Mouse (Mus musculus) hindbrain, embryonic 15.5 days (tissue): ENCODE data around the gene Gm266. TPM values are rescaled to one million over a fixed set of nuclear protein-coding genes. Genes with fewer than 3 reads are reported as not detected.

Experiments
- ATAC-seq: fragments of 200-750 bp; cut with Nextera tagmentation; 2 replicates; pipeline ENCODE4 v1.8.0; 2017; ENCODE audit warnings: low read depth, moderate number of reproducible peaks, moderate TSS enrichment; ENCODE audit not compliant: low FRiP score
- H3K27ac ChIP-seq: fragments of 300-500 bp; sonication (generic); replicated peaks from 2 replicates; pipeline ENCODE4 v1.5.1; 2015; ENCODE audit warnings: mild to moderate bottlenecking, inconsistent platforms
- H3K27me3 ChIP-seq: fragments of 300-500 bp; sonication (generic); 2 replicates; pipeline ENCODE4 v1.6.1; 2015; ENCODE audit warnings: control low read depth, inconsistent platforms
- H3K36me3 ChIP-seq: fragments of 300-500 bp; sonication (generic); 2 replicates; pipeline ENCODE4 v1.6.1; 2015; ENCODE audit warnings: control low read depth, inconsistent platforms
- H3K4me1 ChIP-seq: fragments of 300-500 bp; sonication (generic); replicated peaks from 2 replicates; pipeline ENCODE4 v1.6.1; 2015; ENCODE audit warnings: control low read depth, inconsistent platforms
- H3K4me2 ChIP-seq: fragments of 300-500 bp; sonication (generic); 2 replicates; pipeline ENCODE4 v1.6.1; 2015; ENCODE audit warnings: moderate library complexity, mild to moderate bottlenecking, inconsistent platforms
- H3K4me3 ChIP-seq: fragments of 300-500 bp; sonication (generic); 2 replicates; pipeline ENCODE4 v1.5.1; 2015; ENCODE audit warnings: mild to moderate bottlenecking, inconsistent platforms
- H3K9ac ChIP-seq: fragments of 300-500 bp; sonication (generic); 2 replicates; pipeline ENCODE4 v1.6.1; 2015; ENCODE audit warnings: inconsistent platforms
- H3K9me3 ChIP-seq: fragments of 300-500 bp; sonication (generic); 2 replicates; pipeline ENCODE4 v1.6.1; 2016; ENCODE audit warnings: control low read depth, inconsistent platforms
- WGBS: fragments of 180-500 bp; shearing (Covaris S2); methylation state at CpG from one replicate; pipeline ENCODE4 v1.1.7; 2015; 5-methylcytosine and 5-hydroxymethylcytosine counted together
- polyA plus RNA-seq: library from polyadenylated mRNA; unstranded; fragments of >200 nt; fragmentation: Nextera tagmentation; extraction: Ambion mirVana; gene quantifications from 2 replicates; pipeline ENCODE4 v1.2.1, GENCODE M21; 2015

Gene Gm266
- polyA plus RNA-seq, 1 experiment from 2014 or later = 3.4 TPM

DNA sequence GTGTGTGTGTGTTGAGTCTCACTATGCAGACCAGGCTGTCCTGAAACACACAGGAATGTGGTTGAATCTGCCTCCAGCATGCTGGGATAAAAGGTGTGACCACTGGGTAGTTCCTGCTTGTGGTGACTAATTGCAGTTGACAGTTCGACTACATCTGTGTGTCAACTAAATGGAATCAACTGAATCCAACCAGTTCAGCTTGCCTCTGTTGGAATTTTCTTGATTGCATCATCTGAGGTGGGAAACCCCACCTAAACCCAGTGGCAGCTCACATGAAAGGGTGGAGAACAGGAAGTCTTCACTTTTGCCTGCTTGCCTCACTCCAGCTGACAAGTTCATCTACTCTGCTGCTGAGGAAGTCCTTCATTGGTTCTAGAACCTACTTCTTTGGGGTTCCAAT, 14.5 kb downstream of the Gm266 start:
- Histone ChIP-seq H3K27ac (no peak overlapping the region), H3K9me3 (no peaks in the 10 kb centered on the region), H3K4me3 (no peak overlapping the region), H3K4me2 (no peak overlapping the region), H3K9ac (no peak overlapping the region), H3K4me1 (0 out of 2 replicates have a peak, but pooled peaks cover 5% of the 10 kb centered on the region), H3K27me3 (no peaks in the 10 kb centered on the region), H3K36me3 (no peaks in the 10 kb centered on the region)
- 72% methylated on average over 1 of the region's 1 CpGs for WGBS
- ATAC-seq = no peak

DNA sequence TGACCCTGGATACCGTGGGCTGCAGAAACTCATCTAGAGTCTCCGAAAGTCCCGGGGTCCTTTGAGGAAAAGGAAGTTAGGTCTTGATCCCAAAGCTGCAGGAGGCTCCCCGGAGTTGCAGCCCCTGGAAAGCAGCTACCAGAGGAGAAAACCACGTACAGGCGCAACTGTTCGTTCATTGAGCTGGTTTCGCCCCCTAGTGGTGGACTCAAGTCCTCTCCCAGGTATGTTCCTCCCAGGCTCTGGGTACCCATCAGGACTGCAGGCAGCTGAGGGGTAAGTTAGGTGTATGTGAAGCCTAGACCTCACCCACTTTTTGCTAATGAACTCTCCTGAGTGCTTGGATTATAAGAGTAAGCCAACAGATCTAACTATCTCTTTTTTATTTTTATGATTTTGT, 16.1 kb downstream of the Gm266 start:
- no peak for ATAC-seq
- Histone ChIP-seq H3K4me3 (no peak overlapping the region), H3K4me1 (0 out of 2 replicates have a peak, but pooled peaks cover 5% of the 10 kb centered on the region), H3K9ac (no peak overlapping the region), H3K27me3 (no peaks in the 10 kb centered on the region), H3K9me3 (no peaks in the 10 kb centered on the region), H3K4me2 (no peak overlapping the region), H3K36me3 (no peaks in the 10 kb centered on the region), H3K27ac (no peak overlapping the region)
- WGBS = 11% methylated on average over 8 of the region's 8 CpGs

DNA sequence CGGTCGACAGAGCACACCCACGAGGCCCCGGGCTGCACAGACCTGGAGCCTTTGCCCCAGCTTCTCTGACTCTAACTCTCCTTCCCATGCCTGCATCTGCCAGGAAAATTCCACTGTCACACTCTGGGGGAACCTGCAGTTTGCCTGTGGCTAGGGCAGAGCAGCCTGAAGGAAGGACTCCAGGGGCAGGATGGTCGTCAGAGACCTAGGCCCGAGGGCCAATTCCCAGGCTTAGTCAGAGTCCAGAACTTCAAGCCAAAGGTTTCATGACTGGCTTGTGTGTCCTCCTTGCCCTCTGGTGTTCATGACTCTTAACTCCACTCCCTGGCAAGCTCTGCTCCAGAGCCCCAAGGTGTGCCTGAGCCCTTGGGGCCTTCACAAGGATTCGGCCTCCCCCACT, 17.4 kb downstream of the Gm266 start:
- Histone ChIP-seq H3K4me2 (no peak overlapping the region), H3K9me3 (no peaks in the 10 kb centered on the region), H3K27ac (no peak overlapping the region), H3K4me1 (0 out of 2 replicates have a peak, but pooled peaks cover 5% of the 10 kb centered on the region), H3K27me3 (no peaks in the 10 kb centered on the region), H3K4me3 (no peak overlapping the region), H3K36me3 (no peaks in the 10 kb centered on the region), H3K9ac (no peak overlapping the region)
- WGBS = 55% methylated on average over 7 of the region's 7 CpGs
- ATAC-seq = no peak

DNA sequence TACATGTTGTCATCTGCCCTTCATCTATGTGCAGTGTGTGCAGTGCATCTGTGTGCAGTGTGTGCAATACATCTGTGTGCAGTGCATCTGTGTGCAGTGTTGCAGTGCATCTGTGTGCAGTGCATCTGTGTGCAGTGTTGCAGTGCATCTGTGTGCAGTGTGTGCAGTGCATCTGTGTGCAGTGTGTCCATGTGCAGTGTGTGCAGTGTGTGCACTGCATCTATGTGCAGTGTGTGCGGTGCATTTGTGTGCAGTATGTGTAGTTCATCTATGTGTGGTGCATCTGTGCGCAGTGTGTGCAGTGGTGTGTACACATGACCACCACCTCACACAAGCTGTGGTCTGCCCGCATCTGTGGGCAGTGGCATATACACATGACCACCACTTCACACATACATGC, 19.3 kb downstream of the Gm266 start:
- WGBS = 97% methylated on average over 3 of the region's 3 CpGs
- H3K4me1 ChIP-seq = no peaks in the 10 kb centered on the region

DNA sequence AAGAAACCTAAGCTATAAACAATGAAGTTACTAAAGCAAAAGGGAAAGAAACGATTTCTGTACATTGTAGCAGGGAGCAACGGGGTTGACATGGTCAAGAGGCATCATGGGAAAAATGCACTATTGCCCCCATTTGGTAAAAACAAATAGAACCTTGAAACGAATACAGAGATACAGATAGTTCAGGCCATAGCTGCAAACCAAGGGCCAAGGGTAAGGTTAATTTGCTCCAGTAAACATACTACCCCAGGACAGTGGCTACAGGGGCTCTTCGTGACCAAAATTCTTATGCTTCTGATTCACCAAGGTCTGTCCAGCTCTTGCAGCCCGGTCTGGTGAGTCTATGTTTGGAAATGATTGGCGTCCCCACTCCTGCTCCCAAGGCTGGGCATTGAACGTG, 22.1 kb downstream of the Gm266 start:
- 82% methylated on average over 7 of the region's 7 CpGs for WGBS
- no peak for ATAC-seq

More for the DNA sequence above, 19.3 kb downstream of the Gm266 start:
- H3K9ac ChIP-seq = no peak overlapping the region
- H3K27me3 ChIP-seq = no peaks in the 10 kb centered on the region
- no peaks in the 10 kb centered on the region for H3K9me3 ChIP-seq
- no peak overlapping the region for H3K4me2 ChIP-seq
- ATAC-seq = no peak
- H3K4me3 ChIP-seq = no peak overlapping the region
- no peak overlapping the region for H3K27ac ChIP-seq
- H3K36me3 ChIP-seq = no peaks in the 10 kb centered on the region

DNA sequence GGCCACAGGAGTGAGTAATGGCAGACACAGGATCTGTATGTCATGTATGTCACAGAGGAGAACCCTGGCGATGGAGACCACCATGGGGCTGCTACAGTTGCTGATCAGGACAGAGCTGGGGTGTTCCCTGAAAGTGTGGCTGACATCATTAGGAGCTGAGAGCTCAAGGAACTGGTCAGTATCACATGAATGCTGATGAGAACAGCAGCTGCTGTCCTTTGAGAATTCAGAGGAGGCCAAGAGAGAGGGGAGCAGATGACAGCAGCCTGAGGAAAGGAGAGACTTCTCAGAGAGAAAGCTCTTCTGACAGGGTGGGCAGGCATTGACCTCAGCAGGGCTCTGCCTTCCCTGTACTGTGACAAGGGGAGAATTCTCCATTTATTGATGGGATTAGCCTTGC, 27.9 kb downstream of the Gm266 start:
- Histone ChIP-seq H3K9ac (no peak overlapping the region), H3K9me3 (no peaks in the 10 kb centered on the region), H3K4me3 (no peak overlapping the region), H3K4me1 (0 out of 2 replicates have a peak, but pooled peaks cover 4% of the 10 kb centered on the region), H3K27ac (no peak overlapping the region), H3K27me3 (peaks cover 6% of the 10 kb centered on the region; the same call in 1 of the 2 replicates), H3K36me3 (no peaks in the 10 kb centered on the region), H3K4me2 (no peak overlapping the region)
- no peak for ATAC-seq
- 86% methylated on average over 1 of the region's 1 CpGs for WGBS

More for the DNA sequence above, 22.1 kb downstream of the Gm266 start:
- no peak overlapping the region for H3K9ac ChIP-seq
- H3K4me3 ChIP-seq = no peak overlapping the region
- no peaks in the 10 kb centered on the region for H3K36me3 ChIP-seq
- no peak overlapping the region for H3K4me2 ChIP-seq
- no peak overlapping the region for H3K27ac ChIP-seq
- no peaks in the 10 kb centered on the region for H3K27me3 ChIP-seq
- H3K4me1 ChIP-seq = 0 out of 2 replicates have a peak, but pooled peaks cover 4% of the 10 kb centered on the region
- H3K9me3 ChIP-seq = no peaks in the 10 kb centered on the region

DNA sequence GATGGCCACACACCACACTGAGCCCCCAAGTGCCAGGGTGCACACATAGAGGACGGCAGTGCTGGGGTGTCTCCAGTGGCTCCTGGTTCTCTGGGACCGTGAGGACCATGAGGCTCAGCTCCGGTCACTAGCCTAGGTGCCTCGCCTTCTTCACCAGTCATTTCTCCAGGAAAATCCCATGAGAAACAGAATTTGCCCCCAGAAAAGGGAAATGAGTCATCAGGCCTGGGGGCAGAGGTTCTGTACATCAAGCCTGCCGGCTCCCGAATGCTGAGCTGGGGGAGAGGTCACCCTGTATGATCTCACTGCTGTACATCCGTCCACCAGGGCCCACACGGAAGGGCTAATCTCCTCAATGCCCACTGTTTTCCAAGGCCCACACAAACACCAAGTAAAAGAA, 29.8 kb downstream of the Gm266 start:
- no peaks in the 10 kb centered on the region for H3K9me3 ChIP-seq
- H3K36me3 ChIP-seq = no peaks in the 10 kb centered on the region
- ATAC-seq = no peak
- H3K4me2 ChIP-seq = no peak overlapping the region
- H3K27me3 ChIP-seq = peaks cover 19% of the 10 kb centered on the region
- WGBS = 69% methylated on average over 8 of the region's 8 CpGs
- H3K27ac ChIP-seq = no peak overlapping the region
- H3K9ac ChIP-seq = no peak overlapping the region
- H3K4me3 ChIP-seq = no peak overlapping the region
- 0 out of 2 replicates have a peak, but pooled peaks cover 4% of the 10 kb centered on the region for H3K4me1 ChIP-seq

DNA sequence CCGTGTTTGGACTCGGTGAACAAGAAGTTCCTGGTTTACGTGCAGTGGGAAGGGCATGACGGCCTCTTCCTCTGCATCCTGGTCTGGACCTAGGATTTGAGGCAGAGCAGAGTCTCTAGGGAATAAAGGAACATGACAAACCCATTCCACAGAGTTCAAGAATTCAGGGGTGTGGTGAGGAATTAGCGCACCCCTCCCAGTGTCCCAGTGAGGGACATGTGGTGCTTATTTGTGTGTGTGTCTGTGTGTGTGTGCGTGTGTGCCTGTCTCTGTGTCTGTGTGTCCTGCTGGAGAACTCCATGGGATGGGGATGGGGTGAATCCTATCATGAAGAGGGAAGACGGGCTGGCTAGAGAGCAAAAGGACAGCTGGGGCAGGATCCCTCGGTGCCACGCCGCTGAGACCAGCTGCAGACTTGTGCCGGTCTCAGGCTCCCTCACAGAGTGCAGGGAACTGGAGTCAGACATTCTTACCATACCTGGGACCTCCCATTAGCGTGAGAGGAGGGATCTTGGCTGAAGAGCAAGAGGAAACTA, 30.2 kb downstream of the Gm266 start:
- no peak overlapping the region for H3K9ac ChIP-seq
- H3K9me3 ChIP-seq = no peaks in the 10 kb centered on the region
- peaks cover 24% of the 10 kb centered on the region for H3K27me3 ChIP-seq
- H3K36me3 ChIP-seq = no peaks in the 10 kb centered on the region
- no peak overlapping the region for H3K4me3 ChIP-seq
- no peak for ATAC-seq
- H3K4me1 ChIP-seq = 0 out of 2 replicates have a peak, but pooled peaks cover 4% of the 10 kb centered on the region
- H3K4me2 ChIP-seq = no peak overlapping the region
- WGBS = 68% methylated on average over 12 of the region's 12 CpGs
- no peak overlapping the region for H3K27ac ChIP-seq

DNA sequence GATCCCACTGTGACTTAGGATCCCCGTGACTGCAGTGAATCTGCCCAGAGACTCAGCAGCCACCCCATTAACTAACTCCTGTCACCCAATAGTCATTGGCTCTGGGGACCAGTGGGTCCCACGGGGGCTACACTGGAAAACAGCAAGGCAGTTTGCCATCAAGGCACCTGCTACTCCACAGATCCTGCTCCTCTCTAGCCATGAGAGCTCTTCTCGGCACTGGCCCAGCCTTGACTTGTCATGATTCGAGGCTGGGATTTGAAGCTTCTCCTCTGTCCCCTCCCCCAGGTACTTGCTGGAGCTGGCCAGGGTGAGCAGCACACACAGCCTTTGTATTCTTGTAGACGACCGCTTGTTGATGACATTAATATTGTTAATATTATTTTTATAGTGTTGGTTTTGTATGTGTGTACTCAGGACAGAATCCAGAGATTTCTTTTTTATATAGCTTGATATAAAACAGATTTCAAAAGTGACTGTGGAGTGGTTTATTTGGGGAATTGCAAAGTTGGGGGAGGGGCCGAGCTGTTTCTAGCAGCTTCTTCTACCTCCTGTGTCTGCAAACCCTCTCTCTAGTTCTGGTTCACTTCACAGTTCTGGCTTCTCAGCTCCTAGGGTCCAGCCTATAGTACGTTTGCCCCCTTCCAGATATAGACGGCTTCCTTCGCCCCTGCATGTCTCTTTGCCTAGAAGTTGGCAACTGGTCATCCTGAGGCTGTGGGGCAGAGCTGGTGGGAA, 30.9 kb downstream of the Gm266 start:
- Histone ChIP-seq H3K4me2 (no peak overlapping the region), H3K27me3 (peaks cover 31% of the 10 kb centered on the region), H3K27ac (no peak overlapping the region), H3K4me3 (no peak overlapping the region), H3K4me1 (no peaks in the 10 kb centered on the region), H3K9me3 (no peaks in the 10 kb centered on the region), H3K36me3 (no peaks in the 10 kb centered on the region), H3K9ac (no peak overlapping the region)
- 76% methylated on average over 10 of the region's 10 CpGs for WGBS
- no peak for ATAC-seq

DNA sequence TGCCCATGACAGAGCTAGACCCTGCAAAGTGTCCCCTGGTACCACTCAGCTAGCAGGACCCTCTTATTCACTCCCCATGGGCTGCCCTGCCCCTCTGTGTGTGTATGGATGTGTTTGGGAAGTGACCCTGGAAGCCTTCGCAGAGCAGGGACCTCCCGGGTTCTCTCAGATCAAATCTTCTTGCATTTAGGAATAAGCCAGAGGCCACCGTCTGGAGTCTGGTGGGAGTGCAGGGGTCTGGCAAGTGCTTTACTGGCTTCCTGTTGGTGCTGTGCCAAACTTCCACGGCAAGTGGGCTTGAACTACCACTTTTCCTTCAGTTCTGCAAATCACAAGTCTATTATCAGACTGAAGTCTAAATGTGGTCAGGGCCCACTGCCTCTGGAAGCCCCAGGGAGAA, 31.6 kb downstream of the Gm266 start:
- Histone ChIP-seq H3K4me3 (no peak overlapping the region), H3K9me3 (no peaks in the 10 kb centered on the region), H3K27me3 (peaks cover 36% of the 10 kb centered on the region), H3K9ac (no peak overlapping the region), H3K4me2 (no peak overlapping the region), H3K27ac (no peak overlapping the region), H3K36me3 (no peaks in the 10 kb centered on the region), H3K4me1 (no peaks in the 10 kb centered on the region)
- WGBS = 40% methylated on average over 4 of the region's 4 CpGs
- ATAC-seq = no peak

DNA sequence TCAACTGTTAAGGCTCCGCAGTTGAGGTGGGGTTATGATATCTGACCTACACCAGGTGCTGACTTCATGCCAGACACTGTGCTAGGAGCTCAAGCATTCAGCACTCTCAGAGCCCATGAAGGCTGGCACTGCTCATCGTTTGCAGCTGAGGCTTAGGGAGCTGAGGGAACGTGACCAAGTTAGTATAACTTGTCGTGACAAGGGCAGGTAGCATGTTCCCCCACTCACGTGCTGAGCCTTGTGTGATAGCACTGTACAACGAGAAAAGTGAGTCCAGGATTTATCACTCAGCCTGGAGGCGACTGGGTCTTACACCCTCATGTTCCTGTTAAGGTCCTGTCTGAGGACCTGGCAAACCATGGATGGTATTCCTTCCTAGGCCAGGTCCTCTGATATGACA, 34.1 kb downstream of the Gm266 start:
- Histone ChIP-seq H3K4me1 (peaks cover under 1% of the 10 kb centered on the region; the same call in 1 of the 2 replicates), H3K36me3 (no peaks in the 10 kb centered on the region), H3K4me2 (no peak overlapping the region), H3K9ac (no peak overlapping the region), H3K27ac (no peak overlapping the region), H3K9me3 (no peaks in the 10 kb centered on the region), H3K27me3 (peaks cover 60% of the 10 kb centered on the region), H3K4me3 (no peak overlapping the region)
- ATAC-seq = no peak
- WGBS = 86% methylated on average over 7 of the region's 7 CpGs

DNA sequence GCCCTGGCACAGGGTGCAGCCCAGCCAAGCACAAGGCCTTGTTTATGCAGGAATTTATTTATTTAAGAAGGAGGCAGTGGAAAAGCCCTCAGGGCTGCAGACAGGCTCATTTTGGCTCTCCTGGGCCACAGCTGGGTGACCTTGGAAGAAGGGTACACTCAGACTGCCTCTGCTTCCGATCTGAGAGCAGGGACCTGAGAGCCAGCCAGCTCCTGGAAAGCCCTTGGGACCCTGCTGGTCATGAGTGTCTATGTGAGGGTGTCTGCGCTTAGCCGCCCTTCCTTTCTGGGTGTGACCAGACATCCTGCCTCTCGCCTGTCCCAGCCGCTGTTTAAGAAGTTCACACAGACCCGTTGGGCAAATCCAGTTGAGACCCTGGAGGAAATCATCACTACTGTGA, 35.3 kb downstream of the Gm266 start:
- Histone ChIP-seq H3K4me1 (peaks cover 13% of the 10 kb centered on the region), H3K36me3 (no peaks in the 10 kb centered on the region), H3K4me2 (no peak overlapping the region), H3K27me3 (peaks cover 70% of the 10 kb centered on the region), H3K27ac (no peak overlapping the region), H3K9me3 (no peaks in the 10 kb centered on the region), H3K9ac (no peak overlapping the region), H3K4me3 (no peak overlapping the region)
- ATAC-seq = no peak
- 50% methylated on average over 6 of the region's 6 CpGs for WGBS
